Mouse (Mus musculus) midbrain, postnatal 0 days (tissue): ENCODE results near the gene Gnmt. TPM values are rescaled to one million over a fixed set of nuclear protein-coding genes. Genes with fewer than 3 reads are reported as not detected.

Experiments
- ATAC-seq: fragments of 200-750 bp; cut with Nextera tagmentation; 2 replicates; pipeline ENCODE4 v1.8.0; 2017; ENCODE audit warnings: moderate number of reproducible peaks, mild to moderate bottlenecking, moderate TSS enrichment, moderate library complexity; ENCODE audit not compliant: low FRiP score
- DNase-seq: peaks from one replicate; pipeline ENCODE4 v3.0.0-alpha.2; 2015; ENCODE audit warnings: low spot score
- H3K27ac ChIP-seq: fragments of 300-500 bp; sonication (generic); 2 replicates; pipeline ENCODE4 v1.5.1; 2014; ENCODE audit warnings: low read depth, mild to moderate bottlenecking, low read length, mixed read lengths
- H3K27me3 ChIP-seq: fragments of 300-500 bp; sonication (generic); 2 replicates; pipeline ENCODE4 v1.6.1; 2014; ENCODE audit warnings: low read length, control low read depth, mixed read lengths; ENCODE audit not compliant: insufficient read depth
- H3K36me3 ChIP-seq: fragments of 300-500 bp; sonication (generic); 2 replicates; pipeline ENCODE4 v1.6.1; 2014; ENCODE audit warnings: low read length, control low read depth, mixed read lengths; ENCODE audit not compliant: insufficient read depth
- H3K4me1 ChIP-seq: fragments of 300-500 bp; sonication (generic); 2 replicates; pipeline ENCODE4 v1.6.1; 2014; ENCODE audit warnings: mild to moderate bottlenecking, control low read depth, antibody characterized with exemption, low read length, mixed read lengths; ENCODE audit not compliant: insufficient read depth
- H3K4me2 ChIP-seq: fragments of 300-500 bp; sonication (generic); 2 replicates; pipeline ENCODE4 v1.6.1; 2014; ENCODE audit warnings: low read depth, mild to moderate bottlenecking, low read length, mixed read lengths; ENCODE audit not compliant: poor library complexity, severe bottlenecking
- H3K4me3 ChIP-seq: fragments of 300-500 bp; sonication (generic); 2 replicates; pipeline ENCODE4 v1.5.1; 2014; ENCODE audit warnings: low read depth, mild to moderate bottlenecking, low read length, moderate library complexity
- H3K9ac ChIP-seq: fragments of 300-500 bp; sonication (generic); replicated peaks from 2 replicates; pipeline ENCODE4 v1.6.1; 2014; ENCODE audit warnings: mild to moderate bottlenecking, low read length, moderate library complexity, mixed read lengths; ENCODE audit not compliant: poor library complexity, severe bottlenecking
- H3K9me3 ChIP-seq: fragments of 300-500 bp; sonication (generic); 2 replicates; pipeline ENCODE4 v1.6.1; 2016; ENCODE audit warnings: low read length, control low read depth
- CTCF ChIP-seq: IDR thresholded peaks from 2 replicates; pipeline ENCODE4 v1.5.1; 2016; ENCODE audit warnings: antibody characterized with exemption, mild to moderate bottlenecking
- whole genome bisulfite sequencing: fragments of 180-500 bp; shearing (Covaris S2); extraction: QIAGEN DNeasy Blood & Tissue Kit; methylation state at CpG from one replicate; pipeline ENCODE4 v1.1.7; 2014; 5-methylcytosine and 5-hydroxymethylcytosine counted together
- polyA plus RNA-seq: library from polyadenylated mRNA; unstranded; fragments of >200 nt; fragmentation: Nextera tagmentation; extraction: Ambion mirVana; gene quantifications from 2 replicates; pipeline ENCODE4 v1.2.1, GENCODE M21; 2015
- total RNA-seq: library from RNA; depleted of rRNA; stranded (reverse); fragments of >200 nt; gene quantifications from 2 replicates; pipeline ENCODE4 v1.2.3, GENCODE M21; 2014

Gnmt gene
- total and polyA plus RNA-seq, 2 experiments from 2014 or later = 0.27 to 0.88 TPM

GRCm38 (mm10) chr17:46749282-46749681, 20.3 kb upstream of the Gnmt start:
- ATAC-seq (no peak), DNase-seq (no peak)
- Histone ChIP-seq H3K27me3 (no peaks in the 10 kb centered on the region), H3K9me3 (no peaks in the 10 kb centered on the region), H3K4me3 (no peak overlapping the region), H3K4me2 (no peak overlapping the region), H3K4me1 (peaks cover 4% of the 10 kb centered on the region; the same call in 1 of the 2 replicates), H3K36me3 (peaks cover 8% of the 10 kb centered on the region), H3K27ac (no peak overlapping the region), H3K9ac (no peak overlapping the region)
- TF ChIP-seq CTCF = no peak
- 88% methylated on average over 5 of the region's 5 CpGs for WGBS

GRCm38 (mm10) chr17:46747806-46748205, 18.8 kb upstream of the Gnmt start:
- no peak overlapping the region for H3K27ac ChIP-seq
- WGBS = 85% methylated on average over 2 of the region's 2 CpGs
- no peaks in the 10 kb centered on the region for H3K9me3 ChIP-seq
- ATAC-seq (no peak), DNase-seq (no peak)
- no peak overlapping the region for H3K9ac ChIP-seq
- H3K27me3 ChIP-seq = no peaks in the 10 kb centered on the region
- H3K36me3 ChIP-seq = peaks cover 16% of the 10 kb centered on the region
- H3K4me2 ChIP-seq = no peak overlapping the region
- H3K4me3 ChIP-seq = no peak overlapping the region
- peaks cover 4% of the 10 kb centered on the region; the same call in 1 of the 2 replicates for H3K4me1 ChIP-seq
- no peak for TF ChIP-seq CTCF

GRCm38 (mm10) chr17:46747234-46747633, 18.3 kb upstream of the Gnmt start:
- no peak overlapping the region for H3K27ac ChIP-seq
- 80% methylated on average over 8 of the region's 8 CpGs for WGBS
- no peaks in the 10 kb centered on the region for H3K27me3 ChIP-seq
- no peak overlapping the region for H3K4me3 ChIP-seq
- DNase-seq = no peak
- no peak for TF ChIP-seq CTCF
- no peaks in the 10 kb centered on the region for H3K9me3 ChIP-seq
- H3K36me3 ChIP-seq = peaks cover 16% of the 10 kb centered on the region
- no peak for ATAC-seq
- no peak overlapping the region for H3K4me2 ChIP-seq
- no peak overlapping the region for H3K9ac ChIP-seq
- H3K4me1 ChIP-seq = peaks cover 4% of the 10 kb centered on the region; the same call in 1 of the 2 replicates

- no peak for TF ChIP-seq CTCF
- H3K27ac ChIP-seq = no peak overlapping the region
- peaks cover 19% of the 10 kb centered on the region for H3K36me3 ChIP-seq
- DNase-seq = no peak
- 64% methylated on average over 2 of the region's 2 CpGs for WGBS
- no peak overlapping the region for H3K9ac ChIP-seq
- H3K4me3 ChIP-seq = no peak overlapping the region
- H3K27me3 ChIP-seq = no peaks in the 10 kb centered on the region
- no peaks in the 10 kb centered on the region for H3K4me1 ChIP-seq
- H3K9me3 ChIP-seq = no peaks in the 10 kb centered on the region
- no peak overlapping the region for H3K4me2 ChIP-seq
- ATAC-seq = no peak
Measured at GRCm38 (mm10) chr17:46745506-46745905, 16.5 kb upstream of the Gnmt start.

- ATAC-seq = no peak
- H3K4me3 ChIP-seq = no peak overlapping the region
- H3K9me3 ChIP-seq = no peaks in the 10 kb centered on the region
- TF ChIP-seq CTCF = no peak
- H3K9ac ChIP-seq = no peak overlapping the region
- no peak for DNase-seq
- H3K27me3 ChIP-seq = no peaks in the 10 kb centered on the region
- no peaks in the 10 kb centered on the region for H3K4me1 ChIP-seq
- no peak overlapping the region for H3K27ac ChIP-seq
- no peak overlapping the region for H3K4me2 ChIP-seq
- WGBS = 84% methylated on average over 9 of the region's 9 CpGs
- H3K36me3 ChIP-seq = peaks cover 19% of the 10 kb centered on the region
Measured at GRCm38 (mm10) chr17:46742986-46743385, 14.0 kb upstream of the Gnmt start.

GRCm38 (mm10) chr17:46741305-46741704, 12.3 kb upstream of the Gnmt start:
- no peak for TF ChIP-seq CTCF
- H3K36me3 ChIP-seq = peaks cover 26% of the 10 kb centered on the region
- H3K9me3 ChIP-seq = no peaks in the 10 kb centered on the region
- H3K4me1 ChIP-seq = no peaks in the 10 kb centered on the region
- ATAC-seq (no peak), DNase-seq (no peak)
- H3K9ac ChIP-seq = no peak overlapping the region
- H3K4me2 ChIP-seq = no peak overlapping the region
- no peak overlapping the region for H3K27ac ChIP-seq
- no peak overlapping the region for H3K4me3 ChIP-seq
- 93% methylated on average over 6 of the region's 6 CpGs for WGBS
- no peaks in the 10 kb centered on the region for H3K27me3 ChIP-seq
